Mouse (Mus musculus): ENCODE measurements at regions not wholly inside any gene's neighbourhood (a gene's known extent, or its start where the extent isn't known, plus 50 kb on each side); places are given as distances from the start of the nearest gene placed in this dataset.

DNA sequence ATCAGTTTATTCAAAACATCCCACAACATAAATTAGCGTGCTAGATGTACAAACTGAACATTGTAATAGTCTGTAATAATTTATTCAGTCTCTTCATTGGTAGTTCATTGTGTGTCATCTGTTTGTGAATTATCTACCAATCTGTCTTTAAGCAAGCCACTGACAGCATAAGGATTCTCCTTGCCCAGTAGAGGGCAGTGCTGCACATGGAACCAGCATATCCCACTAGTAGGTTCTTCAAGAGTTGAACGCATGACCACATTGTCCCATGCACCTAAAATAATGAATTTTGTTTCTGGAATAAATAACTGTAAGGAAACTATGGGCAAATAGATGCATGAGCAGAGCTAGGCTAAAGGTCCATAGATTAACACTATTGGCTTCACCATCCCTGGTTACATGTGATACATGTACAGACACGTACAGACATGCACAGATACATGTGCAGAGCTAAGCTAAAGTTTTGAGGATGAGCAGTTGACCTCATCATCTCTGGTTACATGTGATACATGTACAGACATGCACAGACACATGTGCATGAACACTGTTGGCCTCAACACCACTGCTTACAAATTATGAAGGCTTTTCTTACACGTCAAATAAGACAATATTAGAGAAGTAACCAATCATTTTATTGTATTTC, 143.0 kb upstream of the Ctnnd2 start:
- peak; percentile 81 for DNase-seq
- intact Hi-C loops (cut with DNase I): no loop called here

DNA sequence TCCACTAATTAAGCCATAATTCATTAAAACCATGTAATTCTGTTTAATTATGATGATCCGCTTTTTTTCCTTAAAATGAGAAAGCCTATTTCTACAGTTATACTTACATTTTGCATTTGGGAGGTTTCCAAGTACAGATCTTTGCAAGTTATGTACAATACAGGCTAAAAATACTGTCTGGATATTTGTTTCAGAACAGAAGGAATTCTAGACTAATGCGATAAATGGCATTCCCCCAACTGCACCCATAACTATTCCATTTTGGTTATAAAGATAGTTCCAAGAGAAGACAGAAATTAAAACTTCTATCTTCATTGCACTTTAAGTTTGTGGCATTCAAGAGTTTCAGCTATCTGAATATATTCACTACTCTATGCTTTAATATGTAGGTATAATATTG, 137.0 kb upstream of the Ctnnd2 start:
- DNase-seq: no peak
- intact Hi-C loops (cut with DNase I): no loop called here

DNA sequence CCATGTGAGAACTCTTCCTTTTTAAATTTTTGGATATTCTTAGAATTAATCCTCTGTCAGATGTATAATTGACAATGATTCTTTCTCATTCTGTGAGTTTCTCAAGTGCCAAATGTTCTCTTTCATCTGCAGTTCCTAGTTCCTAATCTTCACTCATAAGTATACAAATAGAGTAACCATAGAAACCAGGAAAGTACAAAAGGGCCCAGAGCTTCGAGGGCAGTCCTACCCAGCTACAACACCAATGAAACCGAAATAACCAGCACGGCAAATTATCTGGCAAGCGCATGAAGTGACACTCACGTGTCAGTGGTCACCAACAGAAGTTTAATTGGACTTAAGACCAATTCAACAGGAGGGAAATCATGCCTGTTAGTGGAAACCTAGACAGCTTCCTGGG, 121.5 kb upstream of the Ctnnd2 start:
- intact Hi-C loops (cut with DNase I): no loop called here
- no peak for DNase-seq

DNA sequence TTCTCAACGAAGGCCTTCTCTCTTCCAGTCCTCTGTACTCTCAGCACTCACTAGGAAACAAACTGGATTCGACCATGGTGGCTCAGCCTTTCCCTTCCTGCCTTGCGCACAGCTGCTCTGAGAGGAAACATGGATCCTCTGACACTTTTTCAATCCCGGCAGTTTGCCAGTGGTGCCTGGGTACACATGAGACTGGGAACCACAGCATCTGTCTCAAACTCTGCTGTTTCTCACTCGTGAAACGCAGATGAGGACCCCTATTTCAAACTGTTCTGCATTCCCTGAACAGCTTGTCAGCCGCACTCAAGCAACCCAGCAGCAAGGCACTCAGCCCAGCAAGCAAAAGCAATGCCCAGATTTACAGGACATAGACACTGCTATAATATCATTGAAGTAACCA, 112.6 kb upstream of the Ctnnd2 start:
- DNase-seq: no peak
- intact Hi-C loops (cut with DNase I): no loop called here

DNA sequence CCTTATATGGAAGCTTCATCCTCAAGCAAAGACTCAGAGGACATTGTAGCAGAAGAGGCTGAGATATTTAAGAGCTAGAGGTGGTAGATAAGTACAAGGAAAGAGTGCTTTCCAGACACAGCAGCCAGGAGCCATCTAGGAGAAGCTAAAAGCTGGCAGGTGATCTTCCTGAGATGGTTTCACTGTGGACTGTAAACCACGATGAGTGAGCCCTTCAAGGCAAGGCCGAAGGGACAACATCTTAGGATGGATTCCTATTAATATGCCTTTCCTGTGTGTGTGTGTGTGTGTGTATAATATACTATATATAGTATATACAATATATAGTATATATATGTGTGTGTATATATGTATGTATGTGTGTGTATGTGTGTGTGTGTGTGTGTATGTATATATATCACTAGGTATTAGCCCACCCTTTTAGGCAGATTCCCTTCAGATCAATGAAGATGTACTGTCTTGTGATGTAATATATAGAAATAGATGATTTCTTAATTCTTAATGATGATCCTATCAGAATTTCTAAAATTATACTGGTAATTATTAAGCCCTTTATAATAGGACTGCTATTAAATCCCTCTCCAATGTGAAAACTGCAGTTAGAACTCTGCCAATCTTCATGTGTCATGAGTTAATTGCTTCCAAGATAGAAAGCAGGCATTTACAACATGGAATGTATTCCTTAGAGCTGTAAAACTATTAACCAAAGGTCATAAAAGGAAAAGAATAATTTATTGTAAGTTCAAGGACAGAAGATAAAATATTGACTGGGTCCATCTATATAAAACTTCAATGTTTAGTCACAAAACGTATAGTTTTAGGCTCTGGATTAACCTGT, 111.7 kb upstream of the Ctnnd2 start:
- DNase-seq: no peak
- intact Hi-C loops (cut with DNase I): no loop called here

DNA sequence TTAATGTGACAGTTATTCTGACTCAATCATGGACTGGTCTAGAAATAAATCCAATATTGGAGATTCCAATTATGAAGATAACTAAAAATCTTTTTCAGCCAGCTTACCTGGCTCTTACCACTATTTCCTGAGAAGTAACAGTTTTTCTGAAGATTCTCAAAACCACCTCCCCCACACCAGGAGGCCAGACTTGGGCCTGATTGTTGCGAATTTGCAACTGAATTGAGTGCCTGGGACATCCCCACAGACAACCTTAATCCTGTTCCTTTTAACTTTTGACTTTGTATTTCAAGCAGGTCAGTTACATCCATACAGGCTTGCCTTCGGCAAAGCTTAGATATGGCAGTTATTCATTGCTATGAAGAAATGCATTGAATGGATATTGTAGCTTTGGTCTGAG, 100.7 kb upstream of the Ctnnd2 start:
- intact Hi-C loops (cut with DNase I): no loop called here
- DNase-seq: no peak

DNA sequence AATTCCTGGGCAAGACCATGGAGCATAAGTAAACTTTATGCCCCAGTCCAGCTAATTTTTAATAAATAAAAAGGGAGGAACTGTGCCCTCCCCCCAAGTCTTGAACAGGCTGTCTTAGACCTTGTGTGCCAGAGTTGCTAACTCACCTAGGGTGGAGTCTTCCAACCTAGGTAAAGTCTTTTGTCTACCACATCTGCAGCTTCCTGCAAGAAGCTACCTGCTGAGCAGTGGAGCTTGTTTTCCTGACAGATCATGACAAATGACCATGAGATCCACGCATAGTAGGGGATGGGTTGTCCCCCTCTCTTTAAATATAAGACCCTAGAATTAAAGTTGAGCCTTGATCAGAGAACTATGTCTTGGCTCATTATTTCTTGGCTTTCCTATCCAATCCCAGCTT, 100.1 kb upstream of the Ctnnd2 start:
- DNase-seq: no peak
- intact Hi-C loops (cut with DNase I): no loop called here

DNA sequence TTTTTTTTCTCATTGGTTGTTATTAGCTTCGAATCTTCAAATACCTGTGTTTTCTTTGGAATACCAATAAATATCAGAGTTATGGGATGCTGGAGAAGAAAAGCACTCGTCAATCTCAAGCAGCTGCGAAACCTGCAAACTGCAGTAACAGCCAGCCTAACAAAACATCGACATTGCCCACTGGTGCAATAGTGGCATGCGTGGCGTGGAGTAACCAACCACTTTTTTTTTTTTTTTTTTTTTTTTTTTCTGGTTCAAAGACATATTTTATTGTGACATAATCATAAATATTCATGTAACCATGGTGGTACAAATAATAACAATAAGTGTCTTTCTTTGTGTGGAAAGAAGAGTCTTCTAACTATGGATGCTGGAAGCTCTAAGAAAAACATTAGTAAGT, 85.3 kb upstream of the Ctnnd2 start:
- intact Hi-C loops (cut with DNase I): no loop called here
- no peak for DNase-seq

DNA sequence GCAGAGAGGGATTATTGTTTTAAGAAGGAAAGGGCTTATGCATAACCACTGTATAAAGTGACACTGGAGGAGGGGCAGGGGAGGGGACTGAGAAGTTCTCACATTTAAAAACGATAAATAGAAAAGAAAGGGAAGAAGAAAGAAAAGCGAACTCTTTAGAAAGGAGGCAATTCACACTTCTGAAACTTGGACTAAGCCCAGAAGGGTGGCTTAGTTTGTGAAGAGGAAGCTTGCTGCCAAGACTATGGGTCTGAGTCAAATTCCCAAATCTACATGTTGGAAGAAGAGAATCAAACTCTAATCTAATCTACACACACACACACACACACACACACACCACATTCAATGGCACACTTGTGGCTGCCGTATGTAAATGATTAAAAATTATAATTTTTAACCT, 50.3 kb upstream of the Ctnnd2 start:
- intact Hi-C loops (cut with DNase I): no loop called here
- no peak for DNase-seq

All from left cerebral cortex, postnatal 4 days (tissue).